Mouse (Mus musculus): ENCODE data around the gene Olfr313. TPM values are rescaled to one million over a fixed set of nuclear protein-coding genes. Genes with fewer than 3 reads are reported as not detected.

Gene Olfr313
- polyA plus RNA-seq, 1 experiment from 2014 or later = not detected

GRCm38 (mm10) chr11:58867954-58868330, 53.1 kb downstream of the Olfr313 start:
- no peak for DNase-seq (ENCODE audit: extremely low spot score, low spot score)
- H3K4me3 ChIP-seq = peak overlapping the region; percentile 79
- H3K4me1 ChIP-seq = peaks cover 12% of the 10 kb centered on the region
- 88% methylated on average over 6 of the region's 6 CpGs for WGBS
- H3K27me3 ChIP-seq (ENCODE audit: poor library complexity, severe bottlenecking) = no peaks in the 10 kb centered on the region
- H3K9me3 ChIP-seq = no peaks in the 10 kb centered on the region
- H3K27ac ChIP-seq = peak overlapping the region; percentile 92
- H3K36me3 ChIP-seq (replicated peaks) = peaks cover 26% of the 10 kb centered on the region

Other genes with a start within 250 kb of the Olfr313 start
- gene Olfr224, start 244.4 kb upstream of the Olfr313 start, polyA plus RNA-seq (2016; fragmentation: Nextera tagmentation; extraction: Ambion mirVana) = not detected in 2 replicates
- gene Olfr325, start 237.3 kb upstream of the Olfr313 start, polyA plus RNA-seq (2016; fragmentation: Nextera tagmentation; extraction: Ambion mirVana) = not detected in 2 replicates
- not detected in 2 replicates for gene Olfr324, start 219.9 kb upstream of the Olfr313 start, polyA plus RNA-seq (2016; fragmentation: Nextera tagmentation; extraction: Ambion mirVana)
- not detected in 2 replicates for gene 2210407C18Rik, start 198.9 kb upstream of the Olfr313 start, polyA plus RNA-seq (2016; fragmentation: Nextera tagmentation; extraction: Ambion mirVana)
- not detected in 2 replicates for gene Olfr323, start 184.5 kb upstream of the Olfr313 start, polyA plus RNA-seq (2016; fragmentation: Nextera tagmentation; extraction: Ambion mirVana)
- gene Trim58, start 174.5 kb upstream of the Olfr313 start, polyA plus RNA-seq (2016; fragmentation: Nextera tagmentation; extraction: Ambion mirVana) = 0.33 and 0.35 TPM in 2 replicates
- not detected in 2 replicates for gene Olfr322, start 156.2 kb upstream of the Olfr313 start, polyA plus RNA-seq (2016; fragmentation: Nextera tagmentation; extraction: Ambion mirVana)
- gene Olfr320, start 133.9 kb upstream of the Olfr313 start, polyA plus RNA-seq (2016; fragmentation: Nextera tagmentation; extraction: Ambion mirVana) = not detected in 2 replicates
- not detected in 2 replicates for gene Olfr319, start 115.8 kb upstream of the Olfr313 start, polyA plus RNA-seq (2016; fragmentation: Nextera tagmentation; extraction: Ambion mirVana)
- not detected in 2 replicates for gene Olfr318, start 91.0 kb upstream of the Olfr313 start, polyA plus RNA-seq (2016; fragmentation: Nextera tagmentation; extraction: Ambion mirVana)
- not detected in 2 replicates for gene Olfr317, start 75.8 kb upstream of the Olfr313 start, polyA plus RNA-seq (2016; fragmentation: Nextera tagmentation; extraction: Ambion mirVana)
- gene Olfr316, start 62.3 kb upstream of the Olfr313 start, polyA plus RNA-seq (2016; fragmentation: Nextera tagmentation; extraction: Ambion mirVana) = not detected in 2 replicates
- not detected in 2 replicates for gene Olfr315, start 41.8 kb upstream of the Olfr313 start, polyA plus RNA-seq (2016; fragmentation: Nextera tagmentation; extraction: Ambion mirVana)
- gene Olfr314, start 32.0 kb upstream of the Olfr313 start, polyA plus RNA-seq (2016; fragmentation: Nextera tagmentation; extraction: Ambion mirVana) = not detected in 2 replicates
- 1.0 and 1.9 TPM in 2 replicates for gene Fam183b, start 13.0 kb upstream of the Olfr313 start, polyA plus RNA-seq (2016; fragmentation: Nextera tagmentation; extraction: Ambion mirVana)
- gene Olfr312, start 14.2 kb downstream of the Olfr313 start, polyA plus RNA-seq (2016; fragmentation: Nextera tagmentation; extraction: Ambion mirVana) = not detected in 2 replicates
- not detected in 2 replicates for gene Olfr311, start 24.3 kb downstream of the Olfr313 start, polyA plus RNA-seq (2016; fragmentation: Nextera tagmentation; extraction: Ambion mirVana)
- 8.9 and 9.3 TPM in 2 replicates for gene Gm12258, start 32.2 kb downstream of the Olfr313 start, polyA plus RNA-seq (2016; fragmentation: Nextera tagmentation; extraction: Ambion mirVana)
- 9.3 and 9.4 TPM in 2 replicates for gene 2810021J22Rik, start 52.2 kb downstream of the Olfr313 start, polyA plus RNA-seq (2016; fragmentation: Nextera tagmentation; extraction: Ambion mirVana)
- 5.8 and 6.4 TPM in 2 replicates for gene Zfp39, start 89.2 kb downstream of the Olfr313 start, polyA plus RNA-seq (2016; fragmentation: Nextera tagmentation; extraction: Ambion mirVana)
- gene Btnl10, start 102.9 kb downstream of the Olfr313 start, polyA plus RNA-seq (2016; fragmentation: Nextera tagmentation; extraction: Ambion mirVana) = 0.05 TPM in 1 of 2 replicates, not detected in the other
- 265 and 273 TPM in 2 replicates for gene Rnf187, start 123.9 kb downstream of the Olfr313 start, polyA plus RNA-seq (2016; fragmentation: Nextera tagmentation; extraction: Ambion mirVana)
- gene Hist3h2ba, start 133.9 kb downstream of the Olfr313 start, polyA plus RNA-seq (2016; fragmentation: Nextera tagmentation; extraction: Ambion mirVana) = 22.7 and 36.5 TPM in 2 replicates
- gene Hist3h2a, start 139.7 kb downstream of the Olfr313 start, polyA plus RNA-seq (2016; fragmentation: Nextera tagmentation; extraction: Ambion mirVana) = 15.1 and 19.4 TPM in 2 replicates
- gene Trim17, start 139.7 kb downstream of the Olfr313 start, polyA plus RNA-seq (2016; fragmentation: Nextera tagmentation; extraction: Ambion mirVana) = 0.19 and 0.31 TPM in 2 replicates
- gene Trim11, start 163.1 kb downstream of the Olfr313 start, polyA plus RNA-seq (2016; fragmentation: Nextera tagmentation; extraction: Ambion mirVana) = 18.5 and 19.6 TPM in 2 replicates